In genomic region chr8:109503566-109503965, GRCm38 (mm10) we compare ENCODE assay signal across 23 mouse cellular contexts. TPM values are rescaled to one million over a fixed set of nuclear protein-coding genes. Genes with fewer than 3 reads are reported as not detected.
"Had no signal": no experiment of that assay in that cellular context is flagged by ENCODE, and none has a peak within 500 bp of the region (broad histone marks: within the 10 kb centered on the region; RNA-seq: fewer than 3 reads in every experiment).

No protein-coding gene starts in this region.

- H3K9ac ChIP-seq: lung, embryonic 14.5 days; midbrain, embryonic 12.5 days; neural tube, embryonic 13.5 days; neural tube, embryonic 15.5 days had no signal

- H3K27ac ChIP-seq: midbrain, embryonic 10.5 days; midbrain, embryonic 12.5 days; neural tube, embryonic 13.5 days; neural tube, embryonic 15.5 days had no signal

- H3K4me2 ChIP-seq: lung, embryonic 14.5 days; midbrain, embryonic 12.5 days; neural tube, embryonic 13.5 days; neural tube, embryonic 15.5 days had no signal

- ATAC-seq: midbrain, embryonic 16.5 days had no signal

- H3K4me3 ChIP-seq: midbrain, embryonic 10.5 days; midbrain, embryonic 12.5 days; myocyte; neural tube, embryonic 13.5 days; neural tube, embryonic 15.5 days had no signal

- H3K27me3 ChIP-seq: midbrain, embryonic 12.5 days; neural tube, embryonic 13.5 days; neural tube, embryonic 15.5 days had no signal

- H3K36me3 ChIP-seq: midbrain, embryonic 10.5 days; midbrain, embryonic 12.5 days; neural tube, embryonic 13.5 days; neural tube, embryonic 15.5 days had no signal

- H3K4me1 ChIP-seq: midbrain, embryonic 10.5 days; midbrain, embryonic 12.5 days; neural tube, embryonic 13.5 days had no signal

- DNase-seq: lung, adult 18-20 months; lung, embryonic 14.5 days; lung, postnatal 10 days; lung, postnatal 4 days; midbrain, embryonic 14.5 days; right cerebral cortex, adult 18-20 months; right cerebral cortex, postnatal 25 days; right cerebral cortex, postnatal 4 days; spleen, adult 18-20 months; thymus, adult 18-20 months; thymus, postnatal 14 days; thymus, postnatal 36 days had no signal

- H3K9me3 ChIP-seq: midbrain, embryonic 10.5 days; midbrain, embryonic 12.5 days; neural tube, embryonic 13.5 days; neural tube, embryonic 15.5 days had no signal

RNA-seq across cellular contexts. Expression of gene Pmfbp1, which starts 9.7 kb away (rescaled TPM):
- polyA plus RNA-seq: lung, embryonic 16.5 days; myocyte; small intestine, adult 2 months; stomach, embryonic 14.5 days; stomach, embryonic 16.5 days; thymus, postnatal 0 days had no signal
